Mouse (Mus musculus) megakaryocyte-erythroid progenitor cell, adult 5 weeks (primary cell): Measurements from ENCODE around the gene Add1. TPM values are rescaled to one million over a fixed set of nuclear protein-coding genes. Genes with fewer than 3 reads are reported as not detected.

Experiments
- polyA plus RNA-seq: library from polyadenylated mRNA; stranded (reverse); fragments of >175 nt; gene quantifications from 2 replicates; pipeline ENCODE4 v1.2.3, GENCODE M21; 2012

Gene Add1
- 253 and 289 TPM in 2 replicates for polyA plus RNA-seq

DNA sequence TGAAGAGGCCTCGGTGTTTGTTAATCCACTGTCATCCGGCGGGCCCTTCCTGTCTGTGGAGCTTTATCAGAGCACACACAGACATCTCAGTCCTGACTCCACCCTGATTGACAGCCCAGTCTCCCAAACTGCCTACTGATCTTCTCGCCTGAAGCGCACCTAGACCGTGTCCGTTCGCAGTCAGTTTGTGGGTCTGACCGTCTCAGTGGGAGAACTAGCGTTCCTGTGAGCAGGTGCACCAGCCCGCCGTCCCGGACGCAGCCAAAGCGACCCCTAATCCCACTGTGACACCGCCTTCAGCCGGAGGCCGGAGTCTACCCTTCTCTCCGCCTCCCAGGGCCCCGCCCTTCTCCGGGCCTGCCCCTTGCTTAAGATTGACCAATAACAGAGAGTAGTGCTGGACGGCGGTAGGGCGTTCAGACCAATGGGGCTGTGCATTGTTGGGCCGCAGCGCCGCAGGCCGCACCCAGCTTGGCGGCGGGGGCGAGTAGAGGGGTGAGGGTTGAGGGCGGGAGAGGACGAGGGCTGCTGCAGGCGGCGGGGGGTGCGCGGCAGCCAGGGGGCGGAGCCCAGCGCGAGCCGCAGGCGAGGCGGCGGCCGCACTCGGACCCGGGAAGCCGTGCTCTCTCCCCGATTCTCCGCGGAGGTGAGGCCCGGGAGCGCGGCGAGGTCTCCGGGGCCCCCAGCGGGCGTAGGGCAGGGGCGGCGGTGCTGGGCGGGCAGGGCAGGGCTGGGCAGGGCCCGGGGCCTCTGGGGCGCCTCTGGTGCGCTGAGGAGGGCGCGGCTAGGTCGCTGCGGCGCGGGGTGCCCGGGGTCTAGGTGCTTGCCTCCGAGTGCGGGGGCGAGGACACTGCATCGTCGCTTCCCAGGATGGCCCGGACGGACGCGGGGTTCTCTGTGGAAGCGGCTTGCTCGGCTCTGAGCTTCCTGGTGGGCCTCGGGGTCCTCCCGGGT lies at the start of gene Add1:
TSS of gene Add1 (plus strand) at position 397 of the 954 bp plus-strand sequence.

DNA sequence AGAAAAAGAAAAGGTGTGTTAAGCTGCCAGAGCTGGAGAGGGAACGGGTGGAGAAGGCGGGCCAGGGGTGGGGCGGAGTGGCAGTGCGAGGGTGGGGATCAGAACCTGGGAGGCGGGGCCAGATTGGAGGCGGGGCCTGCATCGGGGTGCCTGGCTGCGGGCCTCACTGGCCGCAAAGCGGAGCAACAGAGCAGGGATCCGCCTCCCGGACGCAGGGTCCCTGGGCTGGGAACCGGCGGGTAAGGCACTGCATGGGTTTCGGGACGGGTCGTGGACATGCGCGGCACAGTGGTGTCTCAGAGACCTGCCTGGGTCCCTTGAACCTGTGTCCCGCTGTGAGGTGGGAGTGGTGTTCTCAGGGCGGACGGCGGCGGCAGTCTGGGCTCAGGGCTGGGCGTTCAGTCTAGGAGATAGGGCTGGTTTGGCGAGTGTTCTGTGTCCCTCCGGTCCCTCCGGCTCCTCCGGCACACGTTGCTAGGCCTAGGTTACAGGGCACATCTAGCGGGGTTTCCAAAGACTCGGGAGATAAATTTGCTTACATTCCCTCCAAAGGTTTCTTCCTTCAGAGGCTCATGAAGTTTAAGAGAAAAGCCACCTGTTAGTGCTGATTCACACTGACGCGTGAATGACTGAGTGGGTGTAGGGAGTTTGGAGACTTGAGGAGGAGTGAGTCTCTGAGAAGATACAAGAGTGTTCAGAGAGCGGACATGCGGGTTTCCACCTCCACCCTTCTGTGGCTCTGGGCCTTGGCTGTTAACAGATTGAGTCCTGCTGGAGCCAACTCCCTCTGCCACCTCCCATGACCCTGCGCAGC lies 47.6 kb upstream of the Add1 start, which contains the start of gene Sh3bp2:
TSS of gene Sh3bp2 (plus strand) at position 176 of the 814 bp plus-strand sequence.

DNA sequence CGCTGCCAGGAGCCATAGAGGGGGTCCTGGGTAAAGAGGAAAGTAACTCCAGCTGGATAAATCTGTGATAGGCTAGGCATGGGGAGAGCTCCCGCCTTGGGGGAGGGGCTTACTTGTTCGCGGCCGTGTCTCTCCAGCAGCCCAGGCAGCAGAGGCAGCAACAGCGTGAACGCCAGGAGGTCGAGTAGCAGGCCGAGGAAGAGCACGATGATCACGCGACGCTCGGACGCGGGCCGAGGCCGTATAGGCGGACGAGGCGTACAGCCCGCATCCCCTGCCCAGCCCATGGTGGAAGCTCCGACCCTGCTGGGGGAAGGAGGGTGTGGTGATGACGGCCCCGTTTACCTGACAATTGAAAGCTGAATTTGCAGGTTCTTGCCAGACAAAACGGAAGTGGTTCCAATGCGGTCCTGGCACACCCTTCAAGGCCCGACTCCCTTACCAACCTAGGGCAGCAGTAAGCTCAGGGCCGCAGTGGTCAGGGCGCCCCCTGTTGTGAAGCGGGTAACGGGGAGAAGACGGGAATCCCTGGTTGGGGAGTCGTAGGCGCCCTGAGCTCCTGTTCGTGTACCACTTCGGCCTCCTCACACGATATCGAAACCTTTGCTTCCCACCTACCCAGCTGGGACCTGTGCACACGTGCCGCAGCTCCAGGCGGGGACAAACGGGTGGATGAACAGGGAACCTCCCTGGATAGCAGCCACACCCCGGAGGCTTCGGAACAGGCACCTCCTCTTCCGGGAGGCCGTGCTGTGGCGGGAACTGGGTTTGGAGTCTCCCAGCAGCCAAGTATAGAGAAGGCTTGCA lies 63.2 kb downstream of the Add1 start, which contains the start of gene Mfsd10:
TSS of gene Mfsd10 (minus strand) at position 732 of the 807 bp plus-strand sequence.

DNA sequence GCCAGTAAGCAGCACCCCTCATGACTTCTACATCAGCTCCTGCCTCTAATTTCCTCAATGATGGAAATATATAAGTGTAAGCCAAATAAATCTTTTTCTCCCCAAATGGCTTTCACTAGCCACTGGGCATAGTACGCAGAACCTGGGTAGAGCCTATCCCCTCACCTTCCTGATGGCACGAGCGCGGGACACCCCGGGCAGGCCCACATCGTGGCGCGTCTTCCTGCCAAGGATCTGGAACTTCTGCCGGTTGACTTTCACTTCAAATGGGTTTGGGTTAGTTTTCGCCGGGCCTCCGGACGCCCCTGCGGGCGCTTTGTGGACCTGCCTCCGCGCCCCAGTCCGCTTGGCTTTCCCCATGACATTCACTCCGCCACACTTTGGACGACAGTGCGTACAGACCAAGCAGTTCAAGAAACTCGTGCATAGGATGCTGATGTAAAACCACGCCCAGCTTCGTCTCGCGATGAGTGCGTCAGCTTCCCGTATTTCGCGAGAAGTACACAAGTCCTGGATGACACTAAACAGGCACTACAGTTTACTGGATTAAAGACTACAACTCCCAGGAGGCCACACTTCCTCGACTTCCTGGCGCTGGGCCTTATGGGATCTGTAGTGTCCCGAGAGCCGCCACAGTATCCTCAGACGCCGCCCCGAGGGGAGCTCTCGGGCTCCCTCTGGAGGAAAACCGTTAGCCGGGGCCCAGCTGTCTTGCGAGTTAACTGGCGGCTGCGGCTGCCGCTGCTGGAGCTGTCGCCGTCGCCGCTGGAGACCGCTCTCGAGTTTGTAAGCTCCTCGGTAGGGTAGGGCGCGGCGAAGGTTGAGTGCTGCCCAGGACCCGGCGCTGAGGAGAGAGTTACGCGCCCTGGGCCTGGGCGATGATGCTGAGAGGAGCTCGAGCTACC lies 86.5 kb downstream of the Add1 start, which contains the start of the genes Nop14 and Grk4:
TSS of gene Nop14 (minus strand) at position 463 of the 905 bp plus-strand sequence.
TSS of gene Grk4 (plus strand) at position 694 of the 905 bp plus-strand sequence.

Other genes with a start within 250 kb of the Add1 start
- 33.3 and 33.4 TPM in 2 replicates for gene Rnf4, start 237.4 kb upstream of the Add1 start, polyA plus RNA-seq
- 14.9 and 17.1 TPM in 2 replicates for gene Fam193a, start 203.7 kb upstream of the Add1 start, polyA plus RNA-seq
- gene Tnip2, start 59.7 kb upstream of the Add1 start, polyA plus RNA-seq = 11.3 and 16.4 TPM in 2 replicates
- 20.6 and 30.0 TPM in 2 replicates for gene Sh3bp2, start 47.8 kb upstream of the Add1 start, polyA plus RNA-seq
- 482 and 553 TPM in 2 replicates for gene Mfsd10, start 63.5 kb downstream of the Add1 start, polyA plus RNA-seq
- 28.7 and 40.5 TPM in 2 replicates for gene Nop14, start 86.5 kb downstream of the Add1 start, polyA plus RNA-seq
- 0.59 and 1.1 TPM in 2 replicates for gene Grk4, start 86.7 kb downstream of the Add1 start, polyA plus RNA-seq
- 3.5 and 3.8 TPM in 2 replicates for gene Htt, start 188.1 kb downstream of the Add1 start, polyA plus RNA-seq